Mouse (Mus musculus) splenic B cell, adult 2 months (primary cell): ENCODE data around the gene Zfp536.

Experiments
- DNase-seq: peaks from one replicate; pipeline ENCODE4 v3.0.0-alpha.2; 2011; ENCODE audit warnings: low read depth, low spot score
- H3K27me3 ChIP-seq: 2 replicates; pipeline ENCODE4 v1.6.1; 2012; ENCODE audit warnings: mild to moderate bottlenecking, low read length, moderate library complexity, mixed read lengths; ENCODE audit not compliant: control insufficient read depth, poor library complexity, insufficient read depth, severe bottlenecking
- H3K36me3 ChIP-seq: 2 replicates; pipeline ENCODE4 v1.6.1; 2012; ENCODE audit warnings: mild to moderate bottlenecking, low read length, moderate library complexity, mixed read lengths; ENCODE audit not compliant: control insufficient read depth, poor library complexity, insufficient read depth, severe bottlenecking

Gene Zfp536

GRCm38 (mm10) chr7:37568811-37569500 is 204.5 kb downstream of the Zfp536 start:
- DNase-seq: peak; percentile 21
- Histone ChIP-seq H3K27me3 (no peaks in the 10 kb centered on the region), H3K36me3 (no peaks in the 10 kb centered on the region)

- no peak for DNase-seq
- Histone ChIP-seq H3K27me3 (no peaks in the 10 kb centered on the region), H3K36me3 (no peaks in the 10 kb centered on the region)
Measured at GRCm38 (mm10) chr7:37568041-37568440, 205.4 kb downstream of the Zfp536 start.

DNA sequence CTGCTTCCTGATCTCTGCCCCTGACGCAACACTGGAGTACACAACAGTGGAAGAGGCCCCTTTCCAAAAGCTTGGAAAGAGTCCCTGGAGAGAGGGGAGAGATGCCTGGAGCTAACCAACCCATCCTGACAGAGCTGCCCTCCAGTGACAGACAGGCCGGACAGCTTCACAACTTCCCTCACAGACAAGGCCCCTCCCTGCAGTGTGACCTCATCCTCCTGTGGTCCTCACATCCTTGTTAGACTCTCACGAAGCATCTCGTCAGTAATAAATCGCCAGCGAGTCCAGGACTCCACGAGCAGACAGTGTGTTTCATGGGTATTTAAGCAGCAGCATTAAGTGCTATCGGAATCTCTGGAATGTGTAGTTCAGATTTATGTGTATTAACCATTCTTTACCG is 207.4 kb downstream of the Zfp536 start:
- H3K36me3 ChIP-seq: no peaks in the 10 kb centered on the region
- no peak for DNase-seq
- no peaks in the 10 kb centered on the region for H3K27me3 ChIP-seq

- Histone ChIP-seq H3K27me3 (no peaks in the 10 kb centered on the region), H3K36me3 (no peaks in the 10 kb centered on the region)
- no peak for DNase-seq
Measured at GRCm38 (mm10) chr7:37565371-37565770, 208.1 kb downstream of the Zfp536 start.

DNA sequence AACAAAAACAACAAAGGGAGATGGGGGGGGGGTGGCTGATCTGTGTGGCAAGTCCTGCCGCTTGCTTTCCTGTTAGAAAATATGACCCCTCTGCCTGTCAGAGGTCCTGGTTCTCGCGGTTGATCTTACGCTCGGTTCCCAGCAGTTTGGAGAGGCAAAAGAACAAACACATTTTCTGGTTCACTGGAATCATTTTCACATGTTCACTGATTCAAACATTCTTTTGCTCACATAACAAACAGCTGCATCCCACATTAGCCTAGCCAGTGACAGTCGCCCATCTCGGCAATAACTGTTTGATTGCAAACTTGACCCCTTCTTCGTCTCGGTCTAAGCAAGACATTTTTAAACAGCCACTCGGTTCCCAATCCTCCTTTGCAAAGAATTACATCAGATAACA is 208.8 kb downstream of the Zfp536 start:
- no peak for DNase-seq
- Histone ChIP-seq H3K27me3 (no peaks in the 10 kb centered on the region), H3K36me3 (no peaks in the 10 kb centered on the region)

- no peak for DNase-seq
- H3K36me3 ChIP-seq: no peaks in the 10 kb centered on the region
- no peaks in the 10 kb centered on the region for H3K27me3 ChIP-seq
Measured at GRCm38 (mm10) chr7:37563831-37564400, 209.5 kb downstream of the Zfp536 start.

DNA sequence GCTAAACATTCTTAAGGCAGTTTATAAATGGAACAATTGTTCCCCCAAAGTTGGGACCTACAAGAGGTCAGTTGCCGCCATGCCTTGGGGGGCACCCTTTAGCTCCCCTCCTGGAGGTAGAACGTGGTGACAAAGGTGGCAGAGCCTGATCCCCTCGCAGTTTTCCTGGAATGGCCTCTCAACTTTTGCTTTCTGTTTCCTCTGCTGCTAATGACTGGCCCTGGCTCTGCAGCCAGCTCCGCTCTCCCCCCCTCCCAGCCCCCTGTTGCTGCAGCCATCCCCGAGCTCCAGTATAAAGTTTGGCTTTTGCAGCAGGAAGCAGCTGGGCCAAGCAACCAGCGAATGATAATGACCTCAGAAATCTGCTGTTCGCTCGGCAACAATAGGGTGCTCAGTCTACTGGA is 210.3 kb downstream of the Zfp536 start:
- Histone ChIP-seq H3K27me3 (no peaks in the 10 kb centered on the region), H3K36me3 (no peaks in the 10 kb centered on the region)
- DNase-seq: no peak

- DNase-seq: no peak
- Histone ChIP-seq H3K27me3 (no peaks in the 10 kb centered on the region), H3K36me3 (no peaks in the 10 kb centered on the region)
Measured at GRCm38 (mm10) chr7:37562505-37562904, 210.9 kb downstream of the Zfp536 start.

- no peak for DNase-seq
- H3K27me3 ChIP-seq: no peaks in the 10 kb centered on the region
Measured at GRCm38 (mm10) chr7:37560581-37560980, 212.9 kb downstream of the Zfp536 start.

GRCm38 (mm10) chr7:37559851-37560250 is 213.6 kb downstream of the Zfp536 start:
- Histone ChIP-seq H3K27me3 (no peaks in the 10 kb centered on the region), H3K36me3 (no peaks in the 10 kb centered on the region)
- no peak for DNase-seq

More at GRCm38 (mm10) chr7:37560581-37560980, 212.9 kb downstream of the Zfp536 start:
- no peaks in the 10 kb centered on the region for H3K36me3 ChIP-seq

- Histone ChIP-seq H3K36me3 (no peaks in the 10 kb centered on the region), H3K27me3 (no peaks in the 10 kb centered on the region)
- DNase-seq: no peak
Measured at GRCm38 (mm10) chr7:37559341-37559740, 214.1 kb downstream of the Zfp536 start.

DNA sequence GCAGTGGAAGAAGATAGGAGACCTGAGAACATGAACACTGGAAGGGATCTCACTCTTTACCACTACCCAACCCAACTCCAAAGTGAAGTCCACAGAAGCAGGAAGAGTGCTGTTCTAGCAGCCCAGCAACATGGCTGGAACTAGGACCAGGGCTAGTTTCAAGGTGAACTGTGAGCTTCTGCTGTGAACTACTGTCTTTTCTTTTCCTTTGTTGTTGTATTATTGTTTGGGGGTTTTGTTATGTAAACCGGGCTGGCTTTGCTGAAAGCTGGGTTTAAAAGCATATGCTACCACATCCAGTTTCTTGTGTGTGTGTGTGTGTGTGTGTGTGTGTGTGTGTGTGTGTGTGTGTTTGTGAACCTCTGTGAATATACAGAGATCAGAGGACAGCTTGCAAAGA is 216.6 kb downstream of the Zfp536 start:
- no peaks in the 10 kb centered on the region for H3K36me3 ChIP-seq
- no peak for DNase-seq
- no peaks in the 10 kb centered on the region for H3K27me3 ChIP-seq

- DNase-seq: no peak
- Histone ChIP-seq H3K36me3 (no peaks in the 10 kb centered on the region), H3K27me3 (no peaks in the 10 kb centered on the region)
Measured at GRCm38 (mm10) chr7:37554405-37554804, 219.0 kb downstream of the Zfp536 start.

GRCm38 (mm10) chr7:37553646-37554045 is 219.8 kb downstream of the Zfp536 start:
- no peaks in the 10 kb centered on the region for H3K27me3 ChIP-seq
- no peaks in the 10 kb centered on the region for H3K36me3 ChIP-seq
- DNase-seq: no peak

GRCm38 (mm10) chr7:37552384-37552783 is 221.1 kb downstream of the Zfp536 start:
- Histone ChIP-seq H3K36me3 (no peaks in the 10 kb centered on the region), H3K27me3 (no peaks in the 10 kb centered on the region)
- no peak for DNase-seq

DNA sequence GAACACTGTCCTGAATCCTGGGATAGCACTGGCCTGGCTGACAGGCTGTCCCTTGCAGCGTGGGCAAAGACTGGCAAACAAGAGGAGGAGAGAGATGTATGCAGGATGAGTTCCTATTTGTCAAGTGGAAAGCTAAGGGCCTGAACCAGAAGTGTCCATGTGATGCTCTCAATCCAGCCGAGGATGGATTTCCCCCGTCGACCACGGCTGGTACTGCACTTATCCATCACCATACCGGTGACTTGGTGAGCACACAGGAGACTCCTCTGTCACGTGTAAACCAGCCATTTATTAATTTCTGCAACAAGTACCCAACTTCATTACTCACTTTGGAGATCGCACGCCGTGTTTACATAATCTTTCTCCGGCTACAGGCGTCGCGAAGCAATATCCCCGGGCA is 224.6 kb downstream of the Zfp536 start:
- no peak for DNase-seq
- Histone ChIP-seq H3K27me3 (no peaks in the 10 kb centered on the region), H3K36me3 (no peaks in the 10 kb centered on the region)
